Mouse (Mus musculus) olfactory bulb, adult 2 months (tissue): Measurements from ENCODE around the gene Atp8a2. TPM values are rescaled to one million over a fixed set of nuclear protein-coding genes. Genes with fewer than 3 reads are reported as not detected.

ENCODE experiments used
- H3K27ac ChIP-seq: fragments of 200-500 bp; 2 replicates; pipeline ENCODE4 v1.5.1; 2012; ENCODE audit warnings: low read depth, low read length; ENCODE audit not compliant: insufficient read depth
- H3K4me1 ChIP-seq: fragments of 200-500 bp; 2 replicates; pipeline ENCODE4 v1.6.1; 2012; ENCODE audit warnings: low read length; ENCODE audit not compliant: control insufficient read depth, insufficient read depth
- H3K4me3 ChIP-seq: fragments of 200-500 bp; 2 replicates; pipeline ENCODE4 v1.5.1; 2012; ENCODE audit warnings: mild to moderate bottlenecking, low read depth, low read length, moderate library complexity; ENCODE audit not compliant: insufficient read depth
- CTCF ChIP-seq: fragments of 200-500 bp; IDR thresholded peaks from 2 replicates; pipeline ENCODE4 v1.5.1; 2012; ENCODE audit warnings: low read depth, mild to moderate bottlenecking, low read length, moderate library complexity; ENCODE audit not compliant: insufficient read depth
- POLR2A ChIP-seq: fragments of 200-500 bp; IDR thresholded peaks from 2 replicates; pipeline ENCODE4 v1.6.1; 2012; ENCODE audit warnings: mild to moderate bottlenecking, low read depth, low read length, moderate library complexity; ENCODE audit not compliant: insufficient read depth
- WGBS: fragments of 180-500 bp; shearing (Covaris S2); methylation state at CpG from one replicate; pipeline ENCODE4 v1.1.7; 2018; 5-methylcytosine and 5-hydroxymethylcytosine counted together
- polyA plus RNA-seq: library from polyadenylated mRNA; stranded (reverse); fragments of >200 nt; gene quantifications from 2 replicates; pipeline ENCODE4 v1.2.4, GENCODE M21; 2012; ENCODE audit warnings: low replicate concordance; ENCODE audit not compliant: missing spikeins, insufficient read depth, insufficient read length

Gene Atp8a2
- polyA plus RNA-seq, 1 experiment, result not detected

DNA sequence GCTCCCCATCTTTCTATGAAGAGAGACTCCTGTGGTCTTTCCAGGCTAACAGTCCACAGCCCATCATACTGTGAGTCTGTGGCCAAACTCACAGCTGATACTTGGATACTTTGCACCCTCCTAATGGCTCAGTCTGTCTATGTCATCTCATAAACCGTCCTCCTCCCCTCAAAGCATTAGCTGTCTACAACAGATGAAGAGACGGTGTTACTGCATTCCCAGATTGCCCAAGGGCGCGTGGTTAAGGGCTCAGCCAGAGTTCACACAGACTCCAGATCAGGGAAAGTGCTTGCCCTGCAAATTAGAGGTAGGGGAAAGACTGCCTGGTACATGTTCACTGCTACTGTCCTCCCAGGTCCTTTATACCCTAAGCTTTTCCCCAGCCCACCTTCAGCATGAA, 515.1 kb downstream of the Atp8a2 start:
- no peaks in the 10 kb centered on the region for H3K4me1 ChIP-seq
- H3K27ac ChIP-seq, result no peak overlapping the region
- 83% methylated on average over 4 of the region's 4 CpGs for WGBS
- TF ChIP-seq POLR2A (no peak), CTCF (no peak)
- H3K4me3 ChIP-seq, result no peak overlapping the region

DNA sequence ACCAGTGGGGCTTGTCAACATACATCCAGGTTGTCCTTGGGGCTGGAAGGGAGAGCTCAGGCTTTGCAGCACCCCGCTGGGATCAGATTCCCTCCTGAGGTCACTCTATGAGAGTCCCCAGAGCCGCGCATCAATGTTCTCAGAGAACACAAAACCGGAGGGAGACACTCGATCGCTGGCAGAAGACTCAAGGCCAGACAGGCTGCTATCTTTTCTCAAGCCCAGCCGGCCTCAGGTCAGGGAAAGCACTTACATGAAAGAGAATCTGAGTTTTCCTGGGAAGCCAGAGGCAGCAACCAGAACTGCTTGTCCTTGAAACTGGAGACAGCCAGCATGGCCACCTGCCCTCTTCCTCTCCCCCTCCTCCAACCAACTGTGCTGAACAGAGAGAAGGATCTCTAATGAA, 519.4 kb downstream of the Atp8a2 start:
- Histone ChIP-seq H3K4me3 (no peak overlapping the region), H3K4me1 (peaks cover 6% of the 10 kb centered on the region), H3K27ac (no peak overlapping the region)
- TF ChIP-seq POLR2A (no peak), CTCF (no peak)
- WGBS, result 88% methylated on average over 7 of the region's 7 CpGs

DNA sequence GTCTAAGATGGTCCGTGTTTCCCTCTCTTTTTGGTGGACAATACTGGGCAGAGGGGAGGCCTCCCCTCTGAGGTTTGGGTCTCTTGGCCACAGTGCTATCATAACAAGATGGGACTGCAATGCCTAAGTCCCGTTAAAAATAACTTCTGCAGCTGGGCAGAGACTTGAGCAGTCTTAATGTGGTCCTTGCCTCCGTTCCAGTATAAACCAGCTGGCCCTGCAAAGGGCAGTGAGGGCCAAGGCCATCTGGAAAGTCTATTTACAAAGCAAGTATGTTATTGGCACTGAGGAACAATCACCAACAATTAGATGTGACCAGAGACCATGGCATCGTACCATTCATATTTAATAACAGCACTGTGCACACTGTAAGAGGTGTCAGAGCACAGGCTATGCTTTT, 521.6 kb downstream of the Atp8a2 start:
- TF ChIP-seq CTCF (no peak), POLR2A (no peak)
- Histone ChIP-seq H3K4me3 (no peak overlapping the region), H3K27ac (no peak overlapping the region), H3K4me1 (peaks cover 6% of the 10 kb centered on the region)
- 62% methylated on average over 4 of the region's 4 CpGs for WGBS

DNA sequence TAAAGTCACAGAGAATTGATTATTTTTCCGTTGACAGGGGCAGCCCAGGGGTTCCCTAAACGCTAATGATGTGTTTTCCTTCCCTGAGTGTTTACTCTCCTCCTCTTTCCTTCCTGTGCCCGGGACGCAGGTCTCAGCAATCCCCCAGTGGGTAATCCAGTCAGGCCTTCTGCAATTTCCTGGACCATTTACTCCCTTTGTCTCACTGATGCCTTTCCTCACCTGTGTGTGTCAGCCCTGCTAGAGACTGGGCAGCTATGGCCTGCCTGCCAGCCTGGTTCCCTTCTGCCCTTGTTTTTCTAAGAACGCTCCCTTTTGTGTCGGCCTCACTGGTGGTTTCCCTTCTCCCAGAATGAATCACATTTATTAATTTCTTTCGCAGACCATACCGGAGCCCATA, 522.4 kb downstream of the Atp8a2 start:
- WGBS, result 60% methylated on average over 8 of the region's 8 CpGs
- TF ChIP-seq CTCF (no peak), POLR2A (no peak)
- H3K27ac ChIP-seq, result no peak overlapping the region

DNA sequence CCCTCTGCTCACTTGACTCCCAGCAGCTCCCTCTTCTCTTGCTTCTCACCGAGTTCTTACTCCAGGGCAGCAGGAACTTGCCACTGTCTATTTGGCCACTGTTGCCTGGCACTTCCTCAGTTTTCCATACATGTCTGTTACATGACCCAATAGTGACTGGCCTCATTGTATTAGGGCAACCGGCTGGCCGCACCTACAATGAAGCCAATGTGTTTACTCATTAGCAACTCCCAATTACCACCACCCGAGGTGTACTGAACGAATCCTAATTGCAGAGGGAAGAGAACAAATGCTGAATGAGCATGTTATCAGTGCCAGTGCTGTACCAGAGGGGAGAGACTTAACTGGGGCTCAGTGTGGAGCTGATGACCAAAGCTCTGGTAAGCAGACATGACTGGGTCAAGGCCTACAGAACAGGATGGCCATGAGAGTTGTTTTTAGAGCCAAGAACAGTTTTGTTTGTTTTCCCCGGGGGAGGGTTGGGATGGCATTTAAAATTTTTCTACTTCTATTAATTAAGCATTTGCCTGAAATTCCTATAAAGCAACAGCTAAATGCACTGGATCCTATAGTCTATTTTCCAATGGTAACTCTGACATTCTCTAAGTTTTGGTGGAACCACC, 524.0 kb downstream of the Atp8a2 start:
- Histone ChIP-seq H3K4me3 (no peak overlapping the region), H3K27ac (no peak overlapping the region), H3K4me1 (peaks cover 6% of the 10 kb centered on the region)
- TF ChIP-seq POLR2A (no peak), CTCF (no peak)
- 48% methylated on average over 6 of the region's 6 CpGs for WGBS

More for the DNA sequence above, 522.4 kb downstream of the Atp8a2 start:
- Histone ChIP-seq H3K4me3 (no peak overlapping the region), H3K4me1 (peaks cover 6% of the 10 kb centered on the region)

DNA sequence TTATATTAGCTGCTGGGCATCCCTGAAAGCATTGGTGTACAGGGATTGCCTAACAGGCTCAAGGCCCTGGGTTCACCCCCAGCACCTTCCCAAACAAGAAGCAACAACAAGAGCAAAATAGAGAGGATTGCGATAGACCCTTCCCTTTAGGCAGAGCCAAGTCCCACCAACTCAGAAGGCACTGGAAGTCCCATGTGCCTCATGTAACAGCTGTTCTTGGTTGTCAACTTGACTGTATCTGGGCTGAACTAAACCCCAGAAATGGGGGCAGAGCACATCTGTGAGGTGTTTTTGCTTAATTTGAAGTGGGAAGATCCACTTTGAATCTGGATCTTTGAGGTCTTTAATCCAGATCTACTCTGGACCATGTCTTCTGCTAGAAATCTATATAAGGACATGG, 539.9 kb downstream of the Atp8a2 start:
- Histone ChIP-seq H3K4me3 (no peak overlapping the region), H3K4me1 (no peaks in the 10 kb centered on the region), H3K27ac (no peak overlapping the region)
- TF ChIP-seq CTCF (no peak), POLR2A (no peak)
- WGBS, result 100% methylated on average over 1 of the region's 1 CpGs

DNA sequence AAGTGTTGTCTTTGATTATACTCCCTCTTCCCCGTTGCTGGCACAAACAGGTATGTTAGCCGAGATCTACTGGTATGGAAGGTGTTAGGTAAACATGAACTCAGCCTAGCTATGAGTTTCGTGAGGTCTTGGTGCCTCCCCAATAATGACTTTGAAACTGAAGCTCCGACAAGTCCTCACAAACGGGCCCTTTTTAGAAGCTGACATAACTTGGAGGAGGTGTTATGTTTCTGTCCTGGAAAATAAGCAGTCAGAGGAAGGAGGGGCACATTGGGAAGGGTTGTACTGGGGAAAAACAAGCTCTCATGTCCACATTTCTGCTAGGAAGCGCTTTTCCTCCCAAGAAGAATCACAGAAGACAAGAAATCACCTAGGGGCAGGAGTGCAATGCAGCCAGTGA, 540.4 kb downstream of the Atp8a2 start:
- 83% methylated on average over 6 of the region's 6 CpGs for WGBS
- no peak overlapping the region for H3K4me3 ChIP-seq
- TF ChIP-seq POLR2A, result no peak
- no peak for TF ChIP-seq CTCF
- no peaks in the 10 kb centered on the region for H3K4me1 ChIP-seq
- no peak overlapping the region for H3K27ac ChIP-seq

DNA sequence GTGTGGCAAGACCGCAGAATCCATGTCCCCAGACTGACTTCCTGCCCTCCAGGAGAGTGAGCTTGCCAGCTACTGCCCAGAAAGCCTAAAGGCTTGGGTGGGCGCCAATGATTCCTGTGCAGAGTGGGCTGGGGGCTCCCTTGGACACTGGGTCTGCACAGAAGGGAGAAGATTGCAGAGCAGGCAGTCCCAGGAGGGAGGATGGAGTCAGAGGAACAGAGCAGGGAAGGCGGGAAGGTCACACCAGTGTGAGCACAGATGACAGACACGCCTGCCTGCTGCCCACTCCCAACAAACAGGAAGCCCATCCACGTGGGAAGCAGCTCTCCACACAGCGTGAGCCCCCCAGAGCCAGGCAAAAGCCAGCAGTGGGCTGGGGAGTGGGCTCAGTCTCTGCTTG, 547.6 kb downstream of the Atp8a2 start:
- no peak for TF ChIP-seq CTCF
- no peak for TF ChIP-seq POLR2A
- 65% methylated on average over 6 of the region's 6 CpGs for WGBS
- no peaks in the 10 kb centered on the region for H3K4me1 ChIP-seq

DNA sequence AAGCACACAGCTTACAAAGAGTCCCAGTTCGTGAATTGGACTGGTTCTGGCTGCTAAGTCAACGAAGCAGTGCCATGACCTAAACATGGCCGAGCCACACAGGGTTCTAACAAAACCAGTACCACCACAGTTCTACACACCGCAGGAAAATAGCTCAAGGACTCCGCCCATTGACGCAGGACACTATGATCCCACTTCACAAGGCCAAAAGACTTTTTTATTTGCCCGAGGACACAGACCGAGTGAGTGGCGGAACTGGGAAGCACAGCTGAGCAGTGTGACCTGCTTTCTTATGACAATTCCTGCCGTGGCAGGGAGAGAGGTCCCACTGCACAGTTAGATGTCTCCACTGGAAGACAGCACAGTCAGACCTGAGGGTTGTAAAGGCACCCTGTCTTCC, 548.4 kb downstream of the Atp8a2 start:
- WGBS, result 89% methylated on average over 10 of the region's 10 CpGs
- no peak overlapping the region for H3K4me3 ChIP-seq
- H3K27ac ChIP-seq, result no peak overlapping the region
- no peaks in the 10 kb centered on the region for H3K4me1 ChIP-seq
- TF ChIP-seq POLR2A, result no peak
- TF ChIP-seq CTCF, result no peak

More for the DNA sequence above, 547.6 kb downstream of the Atp8a2 start:
- Histone ChIP-seq H3K27ac (no peak overlapping the region), H3K4me3 (no peak overlapping the region)
